Mouse (Mus musculus) adrenal gland, postnatal 25 days (tissue): Measurements from ENCODE around the gene Rpp14. TPM values are rescaled to one million over a fixed set of nuclear protein-coding genes. Genes with fewer than 3 reads are reported as not detected.

Experiments used
- DNase-seq: peaks from one replicate; pipeline ENCODE4 v3.0.0; 2021; ENCODE audit warnings: mixed read lengths
- long read RNA-seq: library from polyadenylated mRNA; stranded (forward); transcript quantifications from one replicate; pipeline ENCODE4 v2.0.0, GENCODE M21; 2021
- total RNA-seq: library from RNA; stranded (reverse); gene quantifications from 2 replicates; pipeline ENCODE4 v1.2.3, GENCODE M21; 2021

The Rpp14 gene
- total RNA-seq, result 36.2 and 38.2 TPM in 2 replicates
- long read RNA-seq, transcript Rpp14-201 (6 exons, 2,401 nt), result major isoform, 49 of 60 reads
- long read RNA-seq, partial matches to known transcripts, result 1 of 60 reads
- long read RNA-seq, other reads (novel, unspliced or antisense), result 10 of 60 reads

- DNase-seq, result peak; percentile 95
Observed at GRCm38 (mm10) chr14:8080165-8080679, at the start of gene Rpp14. Rpp14 (plus strand) TSS chr14:8080367.

- DNase-seq, result peak; percentile 36
Observed at GRCm38 (mm10) chr14:8030535-8030934, 49.6 kb upstream of the Rpp14 start.

GRCm38 (mm10) chr14:8032087-8032944, 47.9 kb upstream of the Rpp14 start:
- DNase-seq, result peak; percentile 69

- no peak for DNase-seq
Observed at GRCm38 (mm10) chr14:8034561-8034960, 45.6 kb upstream of the Rpp14 start.

- no peak for DNase-seq
Observed at GRCm38 (mm10) chr14:8035951-8036350, 44.2 kb upstream of the Rpp14 start.

GRCm38 (mm10) chr14:8036406-8036805, 43.8 kb upstream of the Rpp14 start:
- DNase-seq, result no peak

- DNase-seq, result no peak
Observed at GRCm38 (mm10) chr14:8038150-8038549, 42.0 kb upstream of the Rpp14 start.

- DNase-seq, result peak; percentile 77
Observed at GRCm38 (mm10) chr14:8038791-8039448, 41.2 kb upstream of the Rpp14 start.

GRCm38 (mm10) chr14:8040179-8040578, 40.0 kb upstream of the Rpp14 start:
- DNase-seq, result no peak

GRCm38 (mm10) chr14:8040911-8041678, 39.1 kb upstream of the Rpp14 start:
- peak; percentile 22 for DNase-seq

GRCm38 (mm10) chr14:8042120-8042519, 38.0 kb upstream of the Rpp14 start:
- no peak for DNase-seq

- no peak for DNase-seq
Observed at GRCm38 (mm10) chr14:8042577-8042976, 37.6 kb upstream of the Rpp14 start.

GRCm38 (mm10) chr14:8044330-8044729, 35.8 kb upstream of the Rpp14 start:
- no peak for DNase-seq

GRCm38 (mm10) chr14:8044786-8045185, 35.4 kb upstream of the Rpp14 start:
- DNase-seq, result no peak

- DNase-seq, result no peak
Observed at GRCm38 (mm10) chr14:8045187-8045846, 34.9 kb upstream of the Rpp14 start.

GRCm38 (mm10) chr14:8046839-8047238, 33.3 kb upstream of the Rpp14 start:
- no peak for DNase-seq

GRCm38 (mm10) chr14:8049334-8049733, 30.8 kb upstream of the Rpp14 start:
- no peak for DNase-seq

GRCm38 (mm10) chr14:8051869-8052268, 28.3 kb upstream of the Rpp14 start:
- no peak for DNase-seq

- no peak for DNase-seq
Observed at GRCm38 (mm10) chr14:8052661-8053060, 27.5 kb upstream of the Rpp14 start.

- no peak for DNase-seq
Observed at GRCm38 (mm10) chr14:8054310-8055102, 25.7 kb upstream of the Rpp14 start.

GRCm38 (mm10) chr14:8056076-8056475, 24.1 kb upstream of the Rpp14 start:
- DNase-seq, result no peak
